Mouse (Mus musculus): ENCODE results near the gene Olfr1143. TPM values are rescaled to one million over a fixed set of nuclear protein-coding genes. Genes with fewer than 3 reads are reported as not detected.

Gene Olfr1143
- not detected in 2 replicates for polyA plus RNA-seq (2012)

GRCm38 (mm10) chr2:87800292-87800691, at the start of gene Olfr1143:
TSS of gene Olfr1143 (plus strand) at chr2:87800592.

GRCm38 (mm10) chr2:87753891-87754290, 46.5 kb upstream of the Olfr1143 start, which contains the start of gene Olfr1141:
TSS of gene Olfr1141 (minus strand) at chr2:87753991.

GRCm38 (mm10) chr2:87779183-87779582, 21.2 kb upstream of the Olfr1143 start, which contains the start of gene Olfr152:
TSS of gene Olfr152 (plus strand) at chr2:87779483.

DNA sequence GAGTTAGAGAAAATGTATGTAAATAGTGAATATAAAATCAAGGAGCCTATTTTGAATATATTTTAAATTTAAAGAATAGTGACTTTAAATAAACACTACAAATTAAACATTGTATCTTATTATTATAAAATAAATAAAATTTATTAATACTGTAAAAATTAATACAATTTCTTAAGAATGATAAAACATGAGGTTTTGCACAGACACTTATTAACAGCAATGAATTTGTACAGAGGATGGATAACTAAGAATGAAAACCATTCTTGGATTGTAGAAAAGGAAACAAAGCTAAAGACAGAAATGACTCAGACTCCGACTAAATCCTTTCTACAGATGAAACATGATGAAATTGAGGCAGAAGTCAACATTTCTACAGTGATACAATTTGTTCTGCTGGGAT, 9.1 kb downstream of the Olfr1143 start, which contains the start of gene Olfr1145:
Gene Olfr1145, plus strand, starts transcription at position 301 of the 400 bp plus-strand sequence.

DNA sequence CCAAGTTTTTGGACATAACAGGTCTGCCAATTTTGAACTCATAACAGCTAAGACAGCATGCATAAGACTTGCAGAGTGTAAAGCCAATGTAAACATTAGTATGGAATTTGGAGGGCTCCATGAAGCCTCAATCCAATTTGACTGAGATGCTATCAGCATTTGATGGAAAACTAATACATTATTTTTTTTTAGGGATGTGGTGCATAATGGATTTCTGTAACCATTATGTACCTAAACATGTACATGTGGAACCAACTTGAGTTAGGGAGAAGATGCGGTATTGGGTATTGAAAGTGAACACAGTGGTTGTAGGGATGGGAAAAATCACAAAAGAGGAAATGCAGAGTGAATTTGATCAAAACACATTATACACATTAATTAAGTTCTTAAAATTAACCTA, 29.8 kb downstream of the Olfr1143 start, which contains the start of gene Olfr1148:
Gene Olfr1148, plus strand, starts transcription at position 301 of the 400 bp plus-strand sequence.

GRCm38 (mm10) chr2:87843693-87844092, 43.3 kb downstream of the Olfr1143 start, which contains the start of gene Olfr1150-ps1:
TSS of gene Olfr1150-ps1 (plus strand) at chr2:87843993.

Other genes starting within 250 kb of the Olfr1143 start
- gene Olfr1129, start 226.7 kb upstream of the Olfr1143 start, polyA plus RNA-seq (2012), result not detected in 2 replicates
- not detected in 2 replicates for gene Olfr1130, start 194.4 kb upstream of the Olfr1143 start, polyA plus RNA-seq (2012)
- not detected in 2 replicates for gene Olfr1131, start 173.5 kb upstream of the Olfr1143 start, polyA plus RNA-seq (2012)
- not detected in 2 replicates for gene Olfr1132, start 163.1 kb upstream of the Olfr1143 start, polyA plus RNA-seq (2012)
- not detected in 2 replicates for gene Olfr1133, start 153.2 kb upstream of the Olfr1143 start, polyA plus RNA-seq (2012)
- gene Olfr1134, start 142.1 kb upstream of the Olfr1143 start, polyA plus RNA-seq (2012), result not detected in 2 replicates
- gene Olfr1135, start 126.9 kb upstream of the Olfr1143 start, polyA plus RNA-seq (2012), result not detected in 2 replicates
- gene Olfr1136, start 106.6 kb upstream of the Olfr1143 start, polyA plus RNA-seq (2012), result not detected in 2 replicates
- gene Olfr1137, start 87.4 kb upstream of the Olfr1143 start, polyA plus RNA-seq (2012), result not detected in 2 replicates
- gene Olfr1138, start 60.6 kb upstream of the Olfr1143 start, polyA plus RNA-seq (2012), result not detected in 2 replicates
- not detected in 2 replicates for gene Olfr1140, start 56.8 kb upstream of the Olfr1143 start, polyA plus RNA-seq (2012)
- not detected in 2 replicates for gene Olfr1141, start 46.6 kb upstream of the Olfr1143 start, polyA plus RNA-seq (2012)
- not detected in 2 replicates for gene Olfr152, start 21.1 kb upstream of the Olfr1143 start, polyA plus RNA-seq (2012)
- not detected in 2 replicates for gene Olfr1145, start 9.2 kb downstream of the Olfr1143 start, polyA plus RNA-seq (2012)
- not detected in 2 replicates for gene Olfr1148, start 29.9 kb downstream of the Olfr1143 start, polyA plus RNA-seq (2012)
- gene Olfr1150-ps1, start 43.4 kb downstream of the Olfr1143 start, polyA plus RNA-seq (2012), result not detected in 2 replicates
- gene Olfr1151, start 55.3 kb downstream of the Olfr1143 start, polyA plus RNA-seq (2012), result not detected in 2 replicates
- gene Olfr1152, start 65.9 kb downstream of the Olfr1143 start, polyA plus RNA-seq (2012), result 0.01 TPM in 1 of 2 replicates, not detected in the other
- gene Olfr1153, start 94.4 kb downstream of the Olfr1143 start, polyA plus RNA-seq (2012), result not detected in 2 replicates
- not detected in 2 replicates for gene Olfr1154, start 104.6 kb downstream of the Olfr1143 start, polyA plus RNA-seq (2012)
- not detected in 2 replicates for gene Olfr1155, start 144.5 kb downstream of the Olfr1143 start, polyA plus RNA-seq (2012)
- gene Olfr1156, start 152.5 kb downstream of the Olfr1143 start, polyA plus RNA-seq (2012), result not detected in 2 replicates
- not detected in 2 replicates for gene Olfr1157, start 167.7 kb downstream of the Olfr1143 start, polyA plus RNA-seq (2012)
- not detected in 2 replicates for gene Olfr74, start 174.1 kb downstream of the Olfr1143 start, polyA plus RNA-seq (2012)
- gene Olfr1158, start 189.5 kb downstream of the Olfr1143 start, polyA plus RNA-seq (2012), result not detected in 2 replicates
- gene Olfr1160, start 207.7 kb downstream of the Olfr1143 start, polyA plus RNA-seq (2012), result not detected in 2 replicates
- not detected in 2 replicates for gene Olfr1161, start 222.2 kb downstream of the Olfr1143 start, polyA plus RNA-seq (2012)
- not detected in 2 replicates for gene Olfr73, start 237.1 kb downstream of the Olfr1143 start, polyA plus RNA-seq (2012)